Mouse (Mus musculus) right cerebral cortex, postnatal 10 days (tissue): ENCODE measurements around the gene Cfi.

Experiments
- DNase-seq, 2 experiments: peaks; one replicate each; pipeline ENCODE4 v3.0.0; 2021; ENCODE audit warnings: low spot score in 2 of 2

Cfi gene

DNA sequence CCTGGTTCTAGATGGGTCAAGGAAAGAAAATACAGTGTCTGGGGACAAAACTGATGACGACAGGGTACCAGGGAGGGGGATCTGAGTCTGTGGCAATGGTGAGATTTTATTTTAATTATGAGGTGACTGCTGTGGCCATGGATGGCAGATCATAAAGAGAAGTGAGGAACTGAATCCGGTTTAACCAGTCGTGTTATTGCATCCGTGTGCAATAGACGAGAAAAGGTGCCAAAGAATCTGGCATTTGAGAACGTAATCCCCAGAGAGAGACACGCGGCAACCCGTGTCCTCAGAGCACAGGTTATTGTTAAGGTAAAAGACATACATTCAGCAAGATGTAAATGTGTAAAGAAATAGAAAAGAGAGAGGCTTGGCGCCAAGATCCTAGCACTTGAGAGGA lies 41.6 kb downstream of the Cfi start:
- no peak for DNase-seq

DNA sequence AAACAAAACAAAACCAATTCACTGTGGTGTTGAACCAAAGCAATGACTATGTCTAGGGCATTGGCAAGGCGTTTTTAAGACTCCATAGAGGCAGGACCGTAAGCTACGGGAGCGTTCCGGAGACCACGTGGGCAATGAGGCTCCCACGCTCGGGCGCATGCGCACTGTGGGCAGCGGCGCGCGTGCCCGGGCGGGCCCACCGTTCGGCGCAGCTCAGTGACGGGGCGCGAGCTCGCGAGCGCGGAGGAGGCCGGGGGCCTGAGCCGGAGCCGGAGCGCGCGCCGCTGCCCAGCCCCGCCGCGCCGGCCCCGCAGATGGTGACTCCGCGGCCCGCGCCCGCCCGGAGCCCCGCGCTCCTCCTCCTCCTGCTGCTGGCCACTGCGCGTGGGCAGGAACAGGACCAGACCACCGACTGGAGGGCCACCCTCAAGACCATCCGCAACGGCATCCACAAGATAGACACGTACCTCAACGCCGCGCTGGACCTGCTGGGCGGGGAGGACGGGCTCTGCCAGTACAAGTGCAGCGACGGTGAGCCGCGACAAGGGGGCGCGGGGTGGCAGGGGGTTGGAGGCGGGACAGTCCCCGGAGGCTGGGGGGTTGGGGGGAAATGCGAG lies 42.8 kb downstream of the Cfi start, which contains the start of gene Pla2g12a:
TSS of gene Pla2g12a (plus strand) at position 202 of the 617 bp plus-strand sequence.
- DNase-seq = peak; percentile 94 to 95

DNA sequence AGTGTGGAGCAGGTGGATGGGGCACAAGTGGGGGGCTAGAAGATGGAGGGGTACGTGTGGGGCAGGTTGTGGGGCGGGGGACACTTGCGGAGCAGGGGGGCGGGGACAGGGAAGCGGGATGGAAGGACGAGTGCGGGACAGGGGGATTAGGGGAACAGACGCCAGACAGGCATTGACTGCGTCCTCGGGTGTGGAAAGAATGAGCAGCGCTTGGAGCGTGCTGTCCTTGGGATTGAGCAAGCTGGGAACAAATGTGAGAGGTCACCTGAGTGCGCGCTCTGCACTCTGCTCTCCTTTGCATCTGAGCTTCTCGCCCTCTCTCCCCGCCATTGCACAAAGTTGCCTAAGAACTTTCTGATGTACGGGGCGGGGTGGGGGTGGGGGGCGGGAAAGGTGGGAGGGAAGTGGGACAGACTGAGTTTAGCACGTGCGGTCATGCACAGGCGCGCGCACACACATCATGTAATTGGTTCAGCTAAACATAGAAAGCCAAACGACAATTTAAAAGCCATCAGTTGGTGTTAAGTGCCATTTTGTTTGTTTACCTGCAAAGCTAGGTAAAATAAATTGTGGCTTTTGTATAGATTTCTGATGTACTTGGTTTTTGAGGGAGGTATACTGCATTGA lies 43.6 kb downstream of the Cfi start:
- peak; percentile 34 to 35 for DNase-seq

DNA sequence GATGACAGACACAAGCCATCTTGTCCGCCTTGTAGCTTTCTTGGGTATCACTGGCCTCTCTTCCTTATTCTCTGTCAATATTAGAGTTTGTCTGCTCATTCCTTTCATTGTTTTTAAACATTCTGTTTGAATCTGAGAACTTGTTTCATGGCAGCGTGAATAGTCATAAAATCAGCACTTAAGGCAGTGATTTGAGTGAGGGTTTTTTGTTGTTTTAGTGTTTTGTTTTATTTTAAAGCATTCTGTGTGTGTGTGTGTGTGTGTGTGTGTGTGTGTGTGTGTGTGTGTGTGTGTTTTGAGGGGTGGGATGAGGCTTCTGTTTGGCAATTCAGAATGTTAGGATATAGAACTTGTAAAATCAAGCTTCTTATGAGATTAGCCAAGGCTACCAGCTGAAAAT lies 44.2 kb downstream of the Cfi start:
- no peak for DNase-seq

DNA sequence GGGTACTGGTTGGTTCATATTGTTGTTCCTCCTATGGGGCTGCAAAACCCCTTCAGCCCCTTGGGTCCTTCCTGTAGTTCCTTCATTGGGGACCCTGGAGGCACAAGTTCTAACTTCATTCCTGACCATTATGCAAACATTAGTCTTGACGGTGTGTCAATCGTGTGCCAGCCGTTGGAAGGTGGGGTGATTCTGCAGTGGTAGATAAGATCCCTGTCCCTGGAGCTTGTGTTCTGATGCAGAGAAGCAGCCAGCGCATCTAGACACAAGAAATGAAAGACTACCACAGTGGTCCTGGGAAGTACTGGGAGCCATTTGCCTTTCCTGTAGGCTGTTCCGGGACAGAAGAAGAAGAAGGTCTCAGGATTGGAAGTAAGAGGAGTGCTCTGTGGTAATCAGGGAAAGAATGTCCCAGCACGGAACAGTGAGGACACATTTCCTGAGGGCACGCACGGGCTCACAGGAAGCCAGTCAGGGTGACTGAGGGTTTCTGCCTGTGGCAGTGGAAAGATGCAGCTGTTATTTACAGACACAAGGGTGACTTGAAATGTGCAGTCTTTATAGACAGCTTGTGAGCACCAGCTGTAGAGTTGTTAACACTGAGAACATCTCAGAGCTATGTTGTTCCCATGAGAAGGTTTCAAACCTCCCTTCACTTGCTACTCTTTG lies 45.4 kb downstream of the Cfi start:
- DNase-seq = no peak

DNA sequence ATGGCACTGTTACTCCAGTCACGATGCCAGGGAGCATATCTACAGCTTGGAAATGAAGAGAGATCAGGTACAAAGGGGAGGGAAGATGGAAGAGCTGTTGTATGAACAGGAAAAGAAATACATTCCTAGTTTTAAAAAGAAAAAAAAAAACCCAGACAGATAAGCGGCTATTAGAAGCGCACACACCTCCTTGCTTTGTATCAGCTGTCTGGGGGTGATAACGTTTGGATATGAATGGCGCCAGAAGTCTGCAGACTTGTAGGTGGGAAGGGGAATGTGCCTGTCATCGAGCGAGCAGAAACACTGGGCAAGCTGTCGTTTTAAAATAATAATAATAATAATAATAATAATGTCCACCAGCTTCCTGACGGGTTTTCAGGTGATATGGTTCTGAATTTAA lies 49.9 kb downstream of the Cfi start:
- no peak for DNase-seq

DNA sequence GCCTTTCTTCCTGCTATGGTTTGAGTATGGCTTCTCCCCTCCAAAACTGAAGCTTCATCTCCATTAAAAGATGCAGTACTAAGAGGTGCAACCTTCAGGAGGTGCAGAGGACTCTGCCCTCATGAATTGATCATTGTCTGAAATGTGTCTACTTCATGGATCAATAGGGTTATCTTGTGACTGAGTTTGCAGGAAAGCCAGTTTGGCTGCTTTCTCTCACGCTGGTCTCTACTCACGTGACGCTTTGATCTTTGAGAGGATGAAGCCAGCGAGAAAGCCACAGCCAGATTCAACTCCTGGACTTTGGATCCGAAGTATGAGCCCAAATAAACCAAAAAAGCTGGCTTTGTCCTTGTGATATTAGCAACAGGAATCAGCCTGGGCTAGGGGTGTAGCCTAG lies 50.7 kb downstream of the Cfi start:
- no peak for DNase-seq

DNA sequence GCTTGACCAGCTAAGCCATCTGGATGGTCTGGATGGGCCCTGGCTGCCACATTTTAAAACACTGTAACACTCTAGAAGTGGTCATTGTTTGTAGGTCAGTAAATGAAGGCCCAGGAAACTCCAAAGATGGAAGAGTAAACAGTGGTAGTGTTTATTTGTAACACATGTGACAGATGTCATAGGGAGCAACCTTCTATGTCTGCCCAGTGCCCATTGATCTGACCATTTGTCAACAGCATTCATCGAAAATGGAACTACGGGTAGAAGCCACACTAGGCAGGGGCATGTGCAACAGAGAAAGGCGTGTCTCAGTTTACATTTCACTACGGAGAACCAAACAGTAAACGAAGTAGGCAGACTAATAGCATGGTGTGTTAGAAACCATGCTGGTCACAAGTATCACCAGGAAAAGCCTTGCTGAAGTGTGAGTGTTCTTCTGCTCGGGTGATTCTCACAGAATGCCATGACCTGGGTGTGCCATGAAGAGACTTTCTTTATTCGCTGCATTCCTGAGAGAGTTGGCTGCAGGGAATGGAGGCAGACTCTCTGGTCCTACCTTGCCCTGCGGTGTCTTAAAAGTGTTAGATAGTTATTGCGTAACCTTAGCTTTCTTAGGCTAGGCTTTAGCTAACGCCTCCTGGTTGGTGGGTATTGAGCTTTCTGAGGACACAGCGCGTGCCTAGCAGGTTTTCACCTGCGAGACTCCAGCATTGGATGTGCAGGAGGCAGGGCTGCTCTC lies 52.3 kb downstream of the Cfi start:
- DNase-seq = no peak

DNA sequence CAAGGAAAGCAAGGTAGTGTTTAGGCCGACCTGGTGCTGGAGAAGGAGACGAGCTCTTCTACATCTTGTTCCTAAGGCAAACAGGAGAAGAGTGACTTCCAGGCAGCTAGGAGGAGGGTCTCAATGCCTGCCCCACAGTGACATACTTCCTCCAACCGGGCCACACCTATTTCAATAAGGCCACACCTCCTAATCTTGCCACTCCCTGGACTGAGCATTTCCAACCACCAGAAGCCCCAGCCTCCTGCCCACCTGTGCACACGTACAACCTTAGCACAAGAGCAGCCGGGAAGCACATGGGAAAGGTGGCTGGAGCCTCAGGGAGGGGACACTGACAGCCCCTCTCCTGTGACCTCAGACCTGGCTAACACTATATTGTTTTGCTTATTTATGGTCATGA lies 56.3 kb downstream of the Cfi start:
- DNase-seq = no peak

GRCm38 (mm10) chr3:129893143-129893542 lies 57.5 kb downstream of the Cfi start:
- no peak for DNase-seq

DNA sequence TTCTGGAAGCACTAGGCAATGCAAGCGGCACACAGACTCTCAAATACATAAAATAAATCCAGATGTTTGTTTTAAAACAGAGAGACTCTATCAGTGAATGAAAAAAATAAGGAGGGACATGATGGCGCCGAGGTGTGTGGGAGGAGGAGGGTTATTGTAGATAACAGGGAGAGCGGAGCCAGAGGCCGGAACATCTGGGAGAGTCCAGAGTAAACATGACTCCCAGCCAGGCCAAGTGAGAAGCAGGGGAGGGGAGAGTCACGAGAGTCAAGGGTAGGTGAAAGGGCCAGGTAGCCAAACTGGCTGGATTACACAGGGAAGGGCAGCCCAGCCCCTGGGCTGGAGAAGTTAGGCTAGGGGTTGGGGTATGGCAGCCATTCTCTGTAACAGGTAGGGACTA lies 60.9 kb downstream of the Cfi start:
- DNase-seq = no peak

- DNase-seq = no peak
Measured at GRCm38 (mm10) chr3:129898886-129899285, 63.2 kb downstream of the Cfi start.

GRCm38 (mm10) chr3:129901271-129901809 lies 65.7 kb downstream of the Cfi start, which contains the start of gene Casp6:
TSS of gene Casp6 (plus strand) at chr3:129901425.
- DNase-seq = peak; percentile 70 to 77

DNA sequence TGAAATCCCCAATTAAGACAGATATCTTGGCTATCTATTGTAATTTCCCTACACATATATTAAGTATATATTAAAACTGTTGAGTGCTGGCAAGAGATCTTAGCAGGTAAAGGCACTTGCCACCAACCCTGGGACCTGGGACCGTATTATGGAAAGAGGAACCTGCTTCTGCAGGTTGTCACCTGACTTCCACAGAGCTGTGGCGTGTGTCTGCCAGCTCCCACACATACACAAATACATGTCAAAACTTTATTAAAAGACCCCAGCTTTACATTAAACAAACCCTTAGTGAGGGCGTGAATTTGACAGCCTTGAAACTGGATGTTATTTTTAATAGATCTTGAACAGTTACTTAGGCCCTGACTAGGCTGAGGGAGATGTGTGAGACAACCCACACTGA lies 67.7 kb downstream of the Cfi start:
- no peak for DNase-seq

DNA sequence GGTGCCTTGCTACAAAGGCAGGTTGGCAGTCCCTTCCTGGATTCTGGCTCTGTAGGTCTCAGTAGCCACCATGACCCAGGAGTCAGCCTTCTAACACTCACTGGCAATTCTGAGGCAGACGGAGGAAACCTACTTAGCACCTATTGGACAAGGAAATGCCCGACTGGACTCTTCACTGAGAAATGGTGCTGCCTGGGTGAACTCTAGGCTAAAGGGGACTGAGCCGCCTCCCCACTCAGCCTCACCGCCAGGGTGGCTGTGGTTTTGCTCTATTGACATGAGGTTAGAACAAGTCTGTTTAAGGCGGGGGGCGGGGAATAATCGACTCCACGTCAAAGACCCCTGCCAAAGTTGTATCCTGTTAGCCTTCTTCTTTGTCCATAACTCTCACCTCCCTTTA lies 68.2 kb downstream of the Cfi start:
- no peak for DNase-seq

GRCm38 (mm10) chr3:129904381-129905132 lies 68.9 kb downstream of the Cfi start:
- no peak for DNase-seq

GRCm38 (mm10) chr3:129912025-129912424 lies 76.3 kb downstream of the Cfi start:
- DNase-seq = no peak

- DNase-seq = no peak
Measured at GRCm38 (mm10) chr3:129913241-129913640, 77.6 kb downstream of the Cfi start.

- DNase-seq = no peak
Measured at GRCm38 (mm10) chr3:129917424-129917823, 81.7 kb downstream of the Cfi start.

DNA sequence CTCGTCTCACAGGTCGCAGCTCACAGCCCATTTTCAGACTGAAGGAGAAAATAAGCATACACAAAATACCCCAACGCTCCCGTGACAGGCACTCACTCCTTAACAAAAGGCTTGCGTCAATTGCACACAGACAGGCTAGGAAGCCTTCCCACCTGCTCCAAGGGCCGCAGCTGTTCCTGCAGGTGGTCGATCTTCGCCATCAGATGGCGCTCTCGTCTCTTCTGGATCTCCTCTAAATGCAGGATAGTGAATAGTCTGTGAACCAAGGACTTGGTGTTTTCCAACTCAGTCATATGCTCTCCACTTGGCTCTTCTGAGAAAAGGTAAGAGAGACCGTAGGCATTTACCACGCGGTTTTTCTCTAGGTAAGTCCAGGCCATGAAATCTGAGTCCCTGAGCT lies 82.8 kb downstream of the Cfi start:
- DNase-seq = peak; percentile 78 to 84

DNA sequence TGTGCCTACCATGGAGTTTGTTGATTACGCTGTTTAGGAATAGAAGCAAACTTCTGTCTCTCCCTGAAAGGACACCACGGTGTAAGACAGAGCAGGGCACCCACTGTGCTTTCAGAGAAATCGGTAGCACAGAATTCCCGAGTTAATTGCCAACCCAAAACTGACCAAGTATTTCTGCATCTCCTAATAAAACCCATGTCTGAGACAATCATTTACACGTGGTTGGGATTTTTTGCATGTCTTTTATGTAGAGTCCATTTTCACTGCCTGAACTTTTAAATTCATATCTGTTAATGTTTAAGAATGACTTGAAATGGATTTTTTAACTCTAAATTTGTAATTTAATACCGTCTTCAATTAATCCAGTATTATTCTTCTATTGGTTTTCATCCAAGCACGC lies 87.9 kb downstream of the Cfi start:
- no peak for DNase-seq
